Mouse (Mus musculus): Measurements from ENCODE around the gene Bnc2. TPM values are rescaled to one million over a fixed set of nuclear protein-coding genes. Genes with fewer than 3 reads are reported as not detected.

Gene Bnc2
- polyA plus RNA-seq, 1 experiment, result not detected

- no peaks in the 10 kb centered on the region for H3K4me1 ChIP-seq (ENCODE audit: control insufficient read depth)
- H3K9me3 ChIP-seq (ENCODE audit: control insufficient read depth, low read length), result no peaks in the 10 kb centered on the region
- H3K4me3 ChIP-seq (replicated peaks), result no peak overlapping the region
- H3K27me3 ChIP-seq (ENCODE audit: control insufficient read depth), result no peaks in the 10 kb centered on the region
- H3K36me3 ChIP-seq (ENCODE audit: control insufficient read depth), result no peaks in the 10 kb centered on the region
- TF ChIP-seq TAL1 (IDR thresholded peaks at IDR 0.05; ENCODE audit: low read length), result no peak
- no peak for TF ChIP-seq GATA1 (IDR thresholded peaks at IDR 0.05; ENCODE audit: low read length)
Measured at GRCm38 (mm10) chr4:84456853-84457249, 218.2 kb downstream of the Bnc2 start.

GRCm38 (mm10) chr4:84456198-84456852 is 218.8 kb downstream of the Bnc2 start:
- no peak for TF ChIP-seq GATA1 (IDR thresholded peaks at IDR 0.05; ENCODE audit: low read length)
- TF ChIP-seq TAL1 (IDR thresholded peaks at IDR 0.05; ENCODE audit: low read length), result no peak
- Histone ChIP-seq H3K4me3 (replicated peaks) (no peak overlapping the region), H3K9me3 (ENCODE audit: control insufficient read depth, low read length) (no peaks in the 10 kb centered on the region), H3K36me3 (ENCODE audit: control insufficient read depth) (no peaks in the 10 kb centered on the region), H3K27me3 (ENCODE audit: control insufficient read depth) (no peaks in the 10 kb centered on the region), H3K4me1 (ENCODE audit: control insufficient read depth) (no peaks in the 10 kb centered on the region)

GRCm38 (mm10) chr4:84454493-84454892 is 220.6 kb downstream of the Bnc2 start:
- no peaks in the 10 kb centered on the region for H3K4me1 ChIP-seq (ENCODE audit: control insufficient read depth)
- H3K9me3 ChIP-seq (ENCODE audit: control insufficient read depth, low read length), result no peaks in the 10 kb centered on the region
- TF ChIP-seq TAL1 (IDR thresholded peaks at IDR 0.05; ENCODE audit: low read length), result no peak
- TF ChIP-seq GATA1 (IDR thresholded peaks at IDR 0.05; ENCODE audit: low read length), result no peak
- no peaks in the 10 kb centered on the region for H3K27me3 ChIP-seq (ENCODE audit: control insufficient read depth)
- no peaks in the 10 kb centered on the region for H3K36me3 ChIP-seq (ENCODE audit: control insufficient read depth)
- no peak overlapping the region for H3K4me3 ChIP-seq (replicated peaks)

- TF ChIP-seq TAL1 (IDR thresholded peaks at IDR 0.05; ENCODE audit: low read length), result no peak
- TF ChIP-seq GATA1 (IDR thresholded peaks at IDR 0.05; ENCODE audit: low read length), result no peak
- no peaks in the 10 kb centered on the region for H3K27me3 ChIP-seq (ENCODE audit: control insufficient read depth)
- H3K4me3 ChIP-seq (replicated peaks), result no peak overlapping the region
- H3K4me1 ChIP-seq (ENCODE audit: control insufficient read depth), result no peaks in the 10 kb centered on the region
- no peaks in the 10 kb centered on the region for H3K36me3 ChIP-seq (ENCODE audit: control insufficient read depth)
- no peaks in the 10 kb centered on the region for H3K9me3 ChIP-seq (ENCODE audit: control insufficient read depth, low read length)
Measured at GRCm38 (mm10) chr4:84453586-84453985, 221.5 kb downstream of the Bnc2 start.

- TF ChIP-seq GATA1 (IDR thresholded peaks at IDR 0.05; ENCODE audit: low read length) (no peak), TAL1 (IDR thresholded peaks at IDR 0.05; ENCODE audit: low read length) (no peak)
- H3K36me3 ChIP-seq (ENCODE audit: control insufficient read depth), result no peaks in the 10 kb centered on the region
- H3K4me1 ChIP-seq (ENCODE audit: control insufficient read depth), result no peaks in the 10 kb centered on the region
- no peaks in the 10 kb centered on the region for H3K27me3 ChIP-seq (ENCODE audit: control insufficient read depth)
- H3K4me3 ChIP-seq (replicated peaks), result no peak overlapping the region
- no peaks in the 10 kb centered on the region for H3K9me3 ChIP-seq (ENCODE audit: control insufficient read depth, low read length)
Measured at GRCm38 (mm10) chr4:84452642-84453041, 222.4 kb downstream of the Bnc2 start.

GRCm38 (mm10) chr4:84449246-84450005 is 225.6 kb downstream of the Bnc2 start:
- no peaks in the 10 kb centered on the region for H3K27me3 ChIP-seq (ENCODE audit: control insufficient read depth)
- H3K9me3 ChIP-seq (ENCODE audit: control insufficient read depth, low read length), result no peaks in the 10 kb centered on the region
- no peaks in the 10 kb centered on the region for H3K36me3 ChIP-seq (ENCODE audit: control insufficient read depth)
- no peaks in the 10 kb centered on the region for H3K4me1 ChIP-seq (ENCODE audit: control insufficient read depth)
- H3K4me3 ChIP-seq (replicated peaks), result no peak overlapping the region
- no peak for TF ChIP-seq TAL1 (IDR thresholded peaks at IDR 0.05; ENCODE audit: low read length)
- TF ChIP-seq GATA1 (IDR thresholded peaks at IDR 0.05; ENCODE audit: low read length), result no peak

- no peaks in the 10 kb centered on the region for H3K4me1 ChIP-seq (ENCODE audit: control insufficient read depth)
- H3K36me3 ChIP-seq (ENCODE audit: control insufficient read depth), result no peaks in the 10 kb centered on the region
- no peak overlapping the region for H3K4me3 ChIP-seq (replicated peaks)
- no peaks in the 10 kb centered on the region for H3K27me3 ChIP-seq (ENCODE audit: control insufficient read depth)
- no peaks in the 10 kb centered on the region for H3K9me3 ChIP-seq (ENCODE audit: control insufficient read depth, low read length)
- TF ChIP-seq GATA1 (IDR thresholded peaks at IDR 0.05; ENCODE audit: low read length) (no peak), TAL1 (IDR thresholded peaks at IDR 0.05; ENCODE audit: low read length) (no peak)
Measured at GRCm38 (mm10) chr4:84433324-84433723, 241.8 kb downstream of the Bnc2 start.

GRCm38 (mm10) chr4:84431677-84432515 is 243.2 kb downstream of the Bnc2 start:
- Histone ChIP-seq H3K9me3 (ENCODE audit: control insufficient read depth, low read length) (no peaks in the 10 kb centered on the region), H3K4me1 (ENCODE audit: control insufficient read depth) (no peaks in the 10 kb centered on the region), H3K4me3 (replicated peaks) (no peak overlapping the region), H3K27me3 (ENCODE audit: control insufficient read depth) (no peaks in the 10 kb centered on the region), H3K36me3 (ENCODE audit: control insufficient read depth) (no peaks in the 10 kb centered on the region)
- TF ChIP-seq TAL1 (IDR thresholded peaks at IDR 0.05; ENCODE audit: low read length) (no peak), GATA1 (IDR thresholded peaks at IDR 0.05; ENCODE audit: low read length) (no peak)

- no peak overlapping the region for H3K4me3 ChIP-seq (replicated peaks)
- no peaks in the 10 kb centered on the region for H3K27me3 ChIP-seq (ENCODE audit: control insufficient read depth)
- TF ChIP-seq GATA1 (IDR thresholded peaks at IDR 0.05; ENCODE audit: low read length) (no peak), TAL1 (IDR thresholded peaks at IDR 0.05; ENCODE audit: low read length) (no peak)
- no peaks in the 10 kb centered on the region for H3K4me1 ChIP-seq (ENCODE audit: control insufficient read depth)
- H3K9me3 ChIP-seq (ENCODE audit: control insufficient read depth, low read length), result no peaks in the 10 kb centered on the region
- no peaks in the 10 kb centered on the region for H3K36me3 ChIP-seq (ENCODE audit: control insufficient read depth)
Measured at GRCm38 (mm10) chr4:84427955-84428354, 247.1 kb downstream of the Bnc2 start.

Data from erythroblast, embryonic 14.5 days (primary cell).